Mouse (Mus musculus): ENCODE results near the gene Cpeb3. TPM values are rescaled to one million over a fixed set of nuclear protein-coding genes. Genes with fewer than 3 reads are reported as not detected.

Cpeb3 gene
- total RNA-seq, 2 experiments from 2014 or later = 87.0 to 96.0 TPM

GRCm38 (mm10) chr19:37013461-37013860, 194.9 kb downstream of the Cpeb3 start:
- no peak for TF ChIP-seq CTCF (IDR thresholded peaks at IDR 0.05)
- intact Hi-C loops (cut with DNase I) = no loop called here
- H3K4me3 ChIP-seq = no peak overlapping the region
- no peak for DNase-seq (ENCODE audit: extremely low spot score in 1 of 2, low spot score in 2 of 2)
- H3K27ac ChIP-seq = no peak overlapping the region

- Histone ChIP-seq H3K4me3 (no peak overlapping the region), H3K27ac (no peak overlapping the region)
- no peak for DNase-seq (ENCODE audit: extremely low spot score in 1 of 2, low spot score in 2 of 2)
- no peak for TF ChIP-seq CTCF (IDR thresholded peaks at IDR 0.05)
- intact Hi-C loops (cut with DNase I) = loop anchor here (10.0 kb wide), 1 partner anchor 145 kb away; no protein-coding TSS in a partner anchor
Measured at GRCm38 (mm10) chr19:37009878-37010281, 198.5 kb downstream of the Cpeb3 start.

DNA sequence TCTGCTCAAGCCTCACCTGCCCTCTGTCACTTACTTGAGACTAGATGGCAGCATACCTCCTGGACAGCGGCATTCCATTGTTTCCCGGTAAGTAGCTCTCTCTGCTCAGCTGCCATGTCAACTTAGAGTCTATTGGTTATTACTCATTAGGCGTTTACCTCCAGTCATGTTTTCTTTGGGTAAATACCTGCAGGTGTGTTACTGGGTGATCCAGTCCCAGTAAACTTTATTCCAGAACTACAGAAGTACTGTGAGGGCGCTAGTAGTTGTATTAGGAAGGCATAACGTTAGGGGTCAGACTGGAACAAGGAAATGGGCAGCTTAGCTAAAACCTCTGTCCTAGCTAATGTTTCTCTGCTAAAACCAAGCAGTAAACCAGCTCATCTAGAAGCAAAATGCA, 203.8 kb downstream of the Cpeb3 start:
- intact Hi-C loops (cut with DNase I) = loop anchor here (10.0 kb wide), 1 partner anchor 140 kb away; no protein-coding TSS in a partner anchor
- DNase-seq (ENCODE audit: extremely low spot score in 1 of 2, low spot score in 2 of 2) = no peak
- no peak overlapping the region for H3K4me3 ChIP-seq
- no peak overlapping the region for H3K27ac ChIP-seq
- TF ChIP-seq CTCF (IDR thresholded peaks at IDR 0.05) = no peak

Other genes with a start within 250 kb of the Cpeb3 start
- 10 to 100 TPM; 82.6 to 96.0 TPM for gene March5, start 1.1 kb downstream of the Cpeb3 start, total RNA-seq (2021)
- gene Ide, start 129.3 kb upstream of the Cpeb3 start, total RNA-seq (2021) = 10 to 100 TPM; 37.8 to 57.2 TPM
- gene Kif11, start 167.8 kb upstream of the Cpeb3 start, total RNA-seq (2021) = under 1 TPM; 0.63 to 0.79 TPM
- gene Hhex, start 226.2 kb upstream of the Cpeb3 start, total RNA-seq (2021) = 1 to 10 TPM; 1.2 to 1.7 TPM

All from left cerebral cortex, adult 2 months (tissue).